Mouse (Mus musculus) left cerebral cortex, postnatal 10 days (tissue): ENCODE results near the gene Fbp2. TPM values are rescaled to one million over a fixed set of nuclear protein-coding genes. Genes with fewer than 3 reads are reported as not detected.
"Not testable (repeated sequence)": the region's sequence is repeated elsewhere in the genome, so short reads cannot be mapped to it uniquely, and the experiment has no call there.

ENCODE experiments used
- DNase-seq, 2 experiments: peaks; one replicate each; pipeline ENCODE4 v3.0.0; 2021 to 2022; ENCODE audit warnings: low spot score in 2 of 2, mixed read lengths in 1 of 2; ENCODE audit errors: extremely low spot score in 1 of 2
- intact Hi-C: fragments of 180-260 bp; cut with DNase I; formaldehyde crosslinking; loops from one replicate; pipeline ENCODE4 v1.15.1; 2025
- total RNA-seq, 2 experiments: library from RNA; stranded (reverse); gene quantifications; 2 replicates each; pipeline ENCODE4 v1.2.3; 2021

The Fbp2 gene
- total RNA-seq, 2 experiments from 2014 or later = 0.34 to 0.69 TPM

DNA sequence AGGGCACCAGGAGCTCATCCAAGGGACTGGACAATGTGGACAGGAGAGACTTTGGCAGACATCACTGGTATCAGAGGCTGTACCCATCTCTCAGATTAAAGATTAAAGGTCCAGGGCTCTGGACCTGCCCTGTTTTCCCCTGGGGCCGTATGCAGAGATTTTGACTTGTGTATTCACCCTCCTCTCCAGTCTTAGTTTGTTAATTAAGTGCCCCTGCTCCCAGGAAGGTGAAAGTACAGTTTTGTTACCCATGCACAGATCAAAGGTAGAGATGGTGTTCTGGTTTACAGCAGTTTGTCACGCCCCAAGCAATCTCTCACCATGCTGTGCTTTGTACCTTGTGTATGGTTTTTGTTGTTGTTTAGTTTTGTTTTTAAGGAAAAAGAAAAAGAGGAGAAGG, 12.4 kb upstream of the Fbp2 start:
- no peak for DNase-seq
- intact Hi-C loops = no loop called here

DNA sequence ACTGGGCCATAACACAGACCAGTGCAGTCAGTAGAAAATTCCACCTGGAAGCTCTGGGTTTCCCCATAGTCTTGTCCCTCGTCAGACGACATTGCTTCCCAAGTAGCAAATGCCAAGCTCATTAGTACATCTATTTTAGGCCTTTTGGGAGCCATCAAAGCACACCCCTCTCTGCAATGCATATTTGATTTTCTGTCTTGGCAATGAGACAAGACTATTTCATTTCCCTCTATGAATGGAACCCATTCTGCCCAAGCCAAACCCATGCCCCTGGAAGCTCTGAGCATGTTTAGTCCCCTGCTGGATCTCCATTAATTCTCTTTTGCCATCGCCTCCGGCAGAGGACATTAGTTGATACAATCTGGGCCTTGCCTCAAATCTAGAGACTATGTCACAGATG, 8.6 kb upstream of the Fbp2 start:
- DNase-seq = no peak
- intact Hi-C loops = no loop called here

- intact Hi-C loops = no loop called here
- no peak for DNase-seq
Observed at GRCm38 (mm10) chr13:62865651-62866315, 7.6 kb upstream of the Fbp2 start.

GRCm38 (mm10) chr13:62863771-62864170, 5.5 kb upstream of the Fbp2 start:
- intact Hi-C loops = no loop called here
- no peak for DNase-seq

- no peak for DNase-seq
- intact Hi-C loops = no loop called here
Observed at GRCm38 (mm10) chr13:62862875-62863274, 4.7 kb upstream of the Fbp2 start.

GRCm38 (mm10) chr13:62860068-62860467, 1.8 kb upstream of the Fbp2 start:
- DNase-seq = no peak
- intact Hi-C loops = no loop called here

DNA sequence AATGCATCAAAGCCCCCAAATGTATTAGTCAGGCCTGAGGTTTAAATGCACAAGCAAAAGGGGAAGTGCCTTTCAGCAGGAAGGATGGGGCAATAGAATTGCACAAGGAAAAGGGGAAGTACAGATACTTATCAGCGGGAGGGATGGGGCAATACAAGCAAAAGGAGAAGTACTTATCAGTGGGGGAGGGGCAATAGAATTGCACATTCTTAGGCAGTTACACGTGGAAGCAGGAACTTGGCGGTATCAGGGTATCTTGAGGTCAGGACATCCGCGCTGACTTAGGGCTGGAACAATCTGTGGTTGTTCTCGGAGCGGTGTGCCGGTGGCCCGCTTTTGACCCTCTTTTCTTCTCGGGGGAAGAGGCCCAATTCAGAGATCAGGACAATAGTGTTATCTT, 1.0 kb upstream of the Fbp2 start:
- intact Hi-C loops, DNase-seq: not testable (repeated sequence)

- intact Hi-C loops = no loop called here
- DNase-seq = no peak
Observed at GRCm38 (mm10) chr13:62856850-62857249, 1.4 kb downstream of the Fbp2 start.

- intact Hi-C loops = no loop called here
- peak; percentile 73 to 79 for DNase-seq
Observed at GRCm38 (mm10) chr13:62856305-62856675, 1.9 kb downstream of the Fbp2 start.

DNA sequence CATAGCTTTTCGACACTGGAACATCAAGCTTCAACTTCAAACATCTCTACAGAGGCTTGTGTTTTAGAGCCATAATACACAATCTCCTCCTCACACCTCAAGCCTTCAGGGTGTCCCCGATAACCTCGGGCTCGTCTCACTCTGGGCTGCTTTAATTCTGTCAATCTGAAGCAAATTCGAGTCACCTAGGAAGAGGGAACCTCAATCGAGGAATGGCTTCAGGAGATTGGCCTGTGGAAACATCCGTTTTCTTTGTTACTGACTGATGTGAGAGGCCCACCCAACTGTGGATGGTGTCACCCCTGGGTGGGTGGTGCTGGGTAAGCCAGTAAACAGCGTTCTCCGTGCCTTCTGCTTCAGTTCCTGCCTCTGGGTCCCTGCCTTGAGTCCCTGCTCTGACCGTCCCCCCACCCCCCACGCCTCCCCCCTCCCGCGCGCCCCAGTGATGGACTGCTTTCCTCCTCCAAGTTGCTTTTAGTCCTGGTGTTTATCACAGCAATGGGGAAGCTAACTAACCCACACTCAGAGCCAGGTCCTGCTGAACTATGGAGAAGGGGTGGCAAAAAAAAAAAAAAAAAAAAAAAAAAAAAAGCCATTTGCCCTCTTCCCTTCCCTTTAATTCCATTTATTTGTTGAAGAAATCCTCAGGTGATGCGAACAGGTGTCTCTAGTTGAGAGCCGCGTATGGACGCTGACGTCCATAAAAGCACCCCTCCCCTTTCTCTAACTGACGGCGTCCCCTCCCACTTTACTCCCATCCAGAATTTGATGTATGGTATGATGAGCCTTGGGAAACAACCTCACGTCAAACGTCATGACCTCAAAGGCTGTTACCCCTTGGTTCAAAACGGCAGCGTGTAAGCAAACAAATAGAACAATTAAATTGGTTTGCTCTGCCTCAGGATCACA, 2.6 kb downstream of the Fbp2 start:
- intact Hi-C loops = loop anchor here (2.0 kb wide), 1 partner anchor 95 kb away; the partner anchor contains the start of gene Platr25
- DNase-seq = no peak

- intact Hi-C loops = loop anchor here (2.0 to 5.0 kb wide), 2 partner anchors 94 to 232 kb away; partner anchors contain the start of genes 6720489N17Rik and Platr25
- peak; percentile 48 to 78 for DNase-seq
Observed at GRCm38 (mm10) chr13:62854666-62855065, 3.6 kb downstream of the Fbp2 start.

GRCm38 (mm10) chr13:62833341-62833740, 24.9 kb downstream of the Fbp2 start:
- intact Hi-C loops = no loop called here
- no peak for DNase-seq

- intact Hi-C loops = no loop called here
- no peak for DNase-seq
Observed at GRCm38 (mm10) chr13:62832239-62832638, 26.0 kb downstream of the Fbp2 start.

DNA sequence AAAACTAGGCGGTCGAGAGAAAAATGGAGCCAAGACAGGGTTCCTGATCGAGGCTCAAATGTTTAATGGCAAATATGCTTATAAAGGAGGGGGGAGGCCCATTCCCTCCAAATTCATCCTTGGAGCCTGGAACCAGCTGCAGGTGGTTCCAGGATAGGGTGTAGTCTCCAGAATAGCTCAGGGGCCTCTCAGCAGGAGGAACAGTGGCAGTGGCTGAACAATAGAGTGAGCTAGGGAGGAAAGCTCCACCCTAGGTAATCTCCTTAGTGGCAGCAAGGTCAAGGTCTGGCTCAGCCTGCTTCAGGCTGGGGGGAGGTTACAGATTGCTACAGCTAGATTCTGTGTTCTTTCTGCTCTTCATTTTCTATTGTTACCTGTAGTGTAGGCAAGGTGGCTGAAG, 42.5 kb downstream of the Fbp2 start:
- intact Hi-C loops = not testable (repeated sequence)

GRCm38 (mm10) chr13:62812713-62813112, 45.5 kb downstream of the Fbp2 start:
- no peak for DNase-seq
- intact Hi-C loops = no loop called here

More for the DNA sequence above, 42.5 kb downstream of the Fbp2 start:
- DNase-seq = not testable (repeated sequence)

DNA sequence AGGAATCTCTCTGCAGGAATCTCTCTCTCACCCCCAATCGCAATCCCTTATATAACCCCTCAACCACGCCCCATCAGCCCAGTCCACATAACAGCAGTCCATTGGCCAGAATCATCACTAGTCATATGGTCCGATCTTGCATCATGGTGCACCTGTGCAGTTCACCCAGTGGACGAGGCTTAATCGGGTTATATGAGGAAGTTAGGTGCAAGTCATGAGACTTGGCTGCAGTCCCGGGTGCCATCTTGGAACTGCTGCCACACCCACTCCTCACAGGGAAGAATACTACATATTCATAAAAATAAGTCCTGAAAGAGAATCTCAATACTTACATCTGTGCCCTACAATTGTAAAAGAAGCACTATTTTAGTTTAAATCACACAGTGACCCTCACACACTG, 50.2 kb downstream of the Fbp2 start:
- DNase-seq, intact Hi-C loops: not testable (repeated sequence)
